Mouse (Mus musculus) urinary bladder, adult 2 months (tissue): Measurements from ENCODE around the gene Prpsap1. TPM values are rescaled to one million over a fixed set of nuclear protein-coding genes. Genes with fewer than 3 reads are reported as not detected.

ENCODE experiments used
- DNase-seq: peaks from one replicate; pipeline ENCODE4 v3.0.0; 2022; ENCODE audit warnings: low spot score
- polyA plus RNA-seq: library from polyadenylated mRNA; depleted of rRNA; stranded (reverse); fragments of >200 nt; gene quantifications from 2 replicates; pipeline ENCODE4 v1.2.3, GENCODE M21; 2012; rRNA removed

The Prpsap1 gene
- polyA plus RNA-seq = 154 and 165 TPM in 2 replicates

GRCm38 (mm10) chr11:116493795-116494252 lies at the start of gene Prpsap1:
Gene Prpsap1 (minus strand): TSS chr11:116494202.
- no peak for DNase-seq

- DNase-seq = no peak
These were observed 49.1 kb upstream of the Prpsap1 start for GRCm38 (mm10) chr11:116543110-116543509.

GRCm38 (mm10) chr11:116541183-116541582 lies 47.2 kb upstream of the Prpsap1 start:
- no peak for DNase-seq

GRCm38 (mm10) chr11:116538142-116538735 lies 44.2 kb upstream of the Prpsap1 start:
- no peak for DNase-seq

GRCm38 (mm10) chr11:116537388-116537787 lies 43.4 kb upstream of the Prpsap1 start:
- DNase-seq = no peak

- DNase-seq = no peak
These were observed 42.7 kb upstream of the Prpsap1 start for GRCm38 (mm10) chr11:116536685-116537084.

GRCm38 (mm10) chr11:116534154-116534865 lies 40.3 kb upstream of the Prpsap1 start:
- no peak for DNase-seq

GRCm38 (mm10) chr11:116533341-116534153 lies 39.5 kb upstream of the Prpsap1 start:
- no peak for DNase-seq

GRCm38 (mm10) chr11:116532810-116533338 lies 38.9 kb upstream of the Prpsap1 start:
- DNase-seq = peak; percentile 66

GRCm38 (mm10) chr11:116532262-116532809 lies 38.3 kb upstream of the Prpsap1 start:
- peak; percentile 51 for DNase-seq

- no peak for DNase-seq
These were observed 37.6 kb upstream of the Prpsap1 start for GRCm38 (mm10) chr11:116531371-116532191.

- no peak for DNase-seq
These were observed 36.5 kb upstream of the Prpsap1 start, which contains the start of gene Sphk1 for GRCm38 (mm10) chr11:116530187-116531147. Gene Sphk1 (plus strand): TSS chr11:116530925.

GRCm38 (mm10) chr11:116528636-116529320 lies 34.8 kb upstream of the Prpsap1 start:
- DNase-seq = no peak

- DNase-seq = no peak
These were observed 29.7 kb upstream of the Prpsap1 start for GRCm38 (mm10) chr11:116523699-116524189.

GRCm38 (mm10) chr11:116522886-116523698 lies 29.1 kb upstream of the Prpsap1 start:
- DNase-seq = no peak

- DNase-seq = no peak
These were observed 28.0 kb upstream of the Prpsap1 start for GRCm38 (mm10) chr11:116522046-116522445.

- no peak for DNase-seq
These were observed 27.1 kb upstream of the Prpsap1 start for GRCm38 (mm10) chr11:116521143-116521542.

- DNase-seq = no peak
These were observed 24.5 kb upstream of the Prpsap1 start for GRCm38 (mm10) chr11:116518482-116518881.
